Mouse (Mus musculus): Measurements from ENCODE around the gene Foxn1. TPM values are rescaled to one million over a fixed set of nuclear protein-coding genes. Genes with fewer than 3 reads are reported as not detected.

Gene Foxn1
- polyA plus RNA-seq, 1 experiment from 2014 or later = 0.26 TPM

GRCm38 (mm10) chr11:78332676-78333075, 53.7 kb downstream of the Foxn1 start:
- Histone ChIP-seq H3K36me3 (replicated peaks) (peaks cover 64% of the 10 kb centered on the region), H3K9me3 (no peaks in the 10 kb centered on the region), H3K4me1 (peaks cover 16% of the 10 kb centered on the region), H3K4me3 (no peak overlapping the region), H3K27ac (replicated peaks) (no peak overlapping the region), H3K27me3 (replicated peaks; ENCODE audit: low read depth, poor library complexity, severe bottlenecking) (no peaks in the 10 kb centered on the region)
- 96% methylated on average over 12 of the region's 12 CpGs for WGBS
- no peak for DNase-seq (ENCODE audit: low spot score)

- peak overlapping the region; percentile 96 for H3K4me3 ChIP-seq
- no peak for DNase-seq (ENCODE audit: low spot score)
- H3K9me3 ChIP-seq = no peaks in the 10 kb centered on the region
- H3K4me1 ChIP-seq = peaks cover 17% of the 10 kb centered on the region
- H3K27ac ChIP-seq (replicated peaks) = peak overlapping the region; percentile 89
- peaks cover 51% of the 10 kb centered on the region for H3K36me3 ChIP-seq (replicated peaks)
- no peaks in the 10 kb centered on the region for H3K27me3 ChIP-seq (replicated peaks; ENCODE audit: low read depth, poor library complexity, severe bottlenecking)
- under 1% methylated on average over 41 of the region's 41 CpGs for WGBS
Observed at GRCm38 (mm10) chr11:78328512-78329056, 57.8 kb downstream of the Foxn1 start.

- Histone ChIP-seq H3K4me1 (peaks cover 24% of the 10 kb centered on the region), H3K27ac (replicated peaks) (peak within 1 kb of the TSS; percentile 89), H3K27me3 (replicated peaks; ENCODE audit: low read depth, poor library complexity, severe bottlenecking) (no peaks in the 10 kb centered on the region), H3K9me3 (no peaks in the 10 kb centered on the region), H3K36me3 (replicated peaks) (peaks cover 47% of the 10 kb centered on the region), H3K4me3 (peak within 1 kb of the TSS; percentile 96)
- peak; percentile 97 for DNase-seq (ENCODE audit: low spot score)
- WGBS = 14% methylated on average over 37 of the region's 37 CpGs
Observed at GRCm38 (mm10) chr11:78327634-78328511, 58.5 kb downstream of the Foxn1 start, which contains the start of gene Pigs. TSS of gene Pigs (plus strand) at chr11:78328415.

- H3K27me3 ChIP-seq (replicated peaks; ENCODE audit: low read depth, poor library complexity, severe bottlenecking) = no peaks in the 10 kb centered on the region
Observed at GRCm38 (mm10) chr11:78327215-78327614, 59.1 kb downstream of the Foxn1 start.

GRCm38 (mm10) chr11:78324965-78325364, 61.4 kb downstream of the Foxn1 start:
- no peaks in the 10 kb centered on the region for H3K27me3 ChIP-seq (replicated peaks; ENCODE audit: low read depth, poor library complexity, severe bottlenecking)
- peaks cover 35% of the 10 kb centered on the region for H3K4me1 ChIP-seq
- peaks cover 59% of the 10 kb centered on the region for H3K36me3 ChIP-seq (replicated peaks)
- WGBS = 97% methylated on average over 12 of the region's 12 CpGs
- H3K9me3 ChIP-seq = no peaks in the 10 kb centered on the region
- no peak overlapping the region for H3K4me3 ChIP-seq
- DNase-seq (ENCODE audit: low spot score) = no peak
- H3K27ac ChIP-seq (replicated peaks) = no peak overlapping the region

More at GRCm38 (mm10) chr11:78327215-78327614, 59.1 kb downstream of the Foxn1 start:
- Histone ChIP-seq H3K27ac (replicated peaks) (no peak overlapping the region), H3K4me1 (peaks cover 31% of the 10 kb centered on the region), H3K36me3 (replicated peaks) (peaks cover 47% of the 10 kb centered on the region), H3K9me3 (no peaks in the 10 kb centered on the region), H3K4me3 (no peak overlapping the region)
- no peak for DNase-seq (ENCODE audit: low spot score)
- 92% methylated on average over 4 of the region's 4 CpGs for WGBS

GRCm38 (mm10) chr11:78324000-78324785, 62.2 kb downstream of the Foxn1 start:
- H3K4me3 ChIP-seq = no peak overlapping the region
- H3K27ac ChIP-seq (replicated peaks) = no peak overlapping the region
- H3K4me1 ChIP-seq = peaks cover 30% of the 10 kb centered on the region
- no peaks in the 10 kb centered on the region for H3K27me3 ChIP-seq (replicated peaks; ENCODE audit: low read depth, poor library complexity, severe bottlenecking)
- 89% methylated on average over 15 of the region's 15 CpGs for WGBS
- peaks cover 67% of the 10 kb centered on the region for H3K36me3 ChIP-seq (replicated peaks)
- no peak for DNase-seq (ENCODE audit: low spot score)
- H3K9me3 ChIP-seq = no peaks in the 10 kb centered on the region

DNA sequence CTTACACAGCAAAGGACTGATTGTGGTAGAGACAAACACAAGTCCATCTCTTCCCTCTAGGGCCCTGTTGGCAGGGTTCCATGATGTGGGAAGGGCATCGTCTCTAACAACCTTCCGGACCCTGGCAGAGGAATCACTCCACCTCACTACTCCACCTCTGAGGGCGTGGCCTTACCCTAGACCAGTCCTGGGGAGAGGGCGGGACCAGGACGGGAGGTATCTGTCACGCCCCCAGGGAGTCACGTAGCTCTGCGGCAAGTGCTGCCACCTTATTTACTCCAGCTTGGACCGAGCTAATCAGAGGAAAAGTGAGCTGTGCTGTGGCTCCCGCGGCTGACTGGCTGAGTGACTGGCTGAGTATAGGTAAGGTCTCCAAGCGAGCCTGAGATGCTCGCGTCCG, 63.5 kb downstream of the Foxn1 start, which contains the start of gene Aldoc:
Gene Aldoc, plus strand, starts transcription at position 109 of the 400 bp plus-strand sequence.
- H3K4me3 ChIP-seq = peak within 1 kb of the TSS; percentile 4; the same call in 1 of the 2 replicates
- H3K36me3 ChIP-seq (replicated peaks) = peaks cover 80% of the 10 kb centered on the region
- H3K27ac ChIP-seq (replicated peaks) = no peak within 1 kb of the TSS; the same call in 1 of the 2 replicates
- H3K27me3 ChIP-seq (replicated peaks; ENCODE audit: low read depth, poor library complexity, severe bottlenecking) = no peaks in the 10 kb centered on the region
- WGBS = 3% methylated on average over 15 of the region's 15 CpGs
- H3K4me1 ChIP-seq = peaks cover 19% of the 10 kb centered on the region
- peak; percentile 81 for DNase-seq (ENCODE audit: low spot score)
- no peaks in the 10 kb centered on the region for H3K9me3 ChIP-seq

GRCm38 (mm10) chr11:78322076-78322831, 64.1 kb downstream of the Foxn1 start:
- Histone ChIP-seq H3K36me3 (replicated peaks) (peaks cover 86% of the 10 kb centered on the region), H3K9me3 (no peaks in the 10 kb centered on the region), H3K27me3 (replicated peaks; ENCODE audit: low read depth, poor library complexity, severe bottlenecking) (no peaks in the 10 kb centered on the region), H3K4me3 (peak overlapping the region; percentile 4; the same call in 1 of the 2 replicates), H3K4me1 (peaks cover 19% of the 10 kb centered on the region), H3K27ac (replicated peaks) (no peak overlapping the region; the same call in 1 of the 2 replicates)
- WGBS = 77% methylated on average over 2 of the region's 2 CpGs
- no peak for DNase-seq (ENCODE audit: low spot score)

- WGBS = 93% methylated on average over 2 of the region's 2 CpGs
- H3K36me3 ChIP-seq (replicated peaks) = peaks cover 97% of the 10 kb centered on the region
- H3K9me3 ChIP-seq = no peaks in the 10 kb centered on the region
- H3K27ac ChIP-seq (replicated peaks) = no peak overlapping the region
- H3K4me1 ChIP-seq = peaks cover 16% of the 10 kb centered on the region
- no peak for DNase-seq (ENCODE audit: low spot score)
- no peaks in the 10 kb centered on the region for H3K27me3 ChIP-seq (replicated peaks; ENCODE audit: low read depth, poor library complexity, severe bottlenecking)
- no peak overlapping the region for H3K4me3 ChIP-seq
Observed at GRCm38 (mm10) chr11:78318411-78318810, 67.9 kb downstream of the Foxn1 start.

DNA sequence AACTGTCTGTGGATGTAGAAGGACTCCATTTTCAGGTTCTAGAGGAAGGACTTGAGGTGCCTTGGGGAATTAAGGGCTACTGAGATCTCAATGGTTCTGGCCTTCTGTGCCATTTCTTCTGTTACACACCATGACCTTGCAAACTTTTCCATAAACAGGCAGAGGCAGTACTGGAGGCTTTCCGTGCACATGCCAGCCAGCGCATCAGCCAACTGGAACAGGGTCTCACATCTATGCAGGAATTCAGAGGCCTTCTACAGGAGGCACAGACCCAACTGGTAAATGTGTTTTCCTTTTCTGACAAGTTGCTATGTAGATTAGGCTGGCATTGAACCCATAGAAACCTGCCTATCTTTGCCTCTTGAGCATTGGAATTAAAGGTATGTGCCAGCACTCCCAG, 72.7 kb downstream of the Foxn1 start:
- H3K9me3 ChIP-seq = no peaks in the 10 kb centered on the region
- WGBS = 94% methylated on average over 2 of the region's 2 CpGs
- H3K27ac ChIP-seq (replicated peaks) = no peak overlapping the region
- H3K4me1 ChIP-seq = no peaks in the 10 kb centered on the region
- no peak for DNase-seq (ENCODE audit: low spot score)
- peaks cover 100% of the 10 kb centered on the region for H3K36me3 ChIP-seq (replicated peaks)
- H3K27me3 ChIP-seq (replicated peaks; ENCODE audit: low read depth, poor library complexity, severe bottlenecking) = no peaks in the 10 kb centered on the region
- H3K4me3 ChIP-seq = no peak overlapping the region

DNA sequence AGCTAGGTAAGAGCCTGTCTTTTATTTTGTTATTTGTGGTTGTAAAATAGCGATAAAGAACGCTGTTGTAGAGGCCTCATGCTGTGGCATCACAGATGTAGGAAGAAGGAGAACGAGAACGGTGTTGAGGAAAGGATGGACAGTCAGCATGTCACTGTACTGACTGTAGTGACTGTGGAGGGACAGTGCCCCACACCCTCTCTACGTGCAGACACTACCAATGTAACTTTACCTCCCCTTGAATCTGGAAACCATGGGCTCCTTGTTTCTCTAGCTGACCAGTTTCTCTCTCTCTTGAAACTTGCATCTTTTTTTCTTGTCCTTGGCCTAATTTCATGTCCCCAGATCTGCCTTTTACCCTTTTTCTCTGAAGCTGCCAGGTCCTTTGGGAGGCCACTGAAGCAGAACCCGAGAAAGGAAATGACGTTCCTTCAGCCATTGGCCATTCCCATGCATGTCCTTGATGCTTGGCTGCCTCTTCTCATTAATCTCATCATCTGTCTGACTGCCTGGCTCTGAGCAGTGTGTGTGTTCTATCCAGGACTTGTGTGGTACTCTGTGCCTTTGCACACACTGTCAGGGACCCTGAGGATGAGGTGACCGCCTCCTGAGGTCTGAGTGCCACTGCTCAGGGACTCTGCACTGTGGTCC, 75.4 kb downstream of the Foxn1 start:
- Histone ChIP-seq H3K36me3 (replicated peaks) (peaks cover 100% of the 10 kb centered on the region), H3K27ac (replicated peaks) (no peak overlapping the region), H3K4me1 (0 out of 2 replicates have a peak, but pooled peaks cover 5% of the 10 kb centered on the region), H3K27me3 (replicated peaks; ENCODE audit: low read depth, poor library complexity, severe bottlenecking) (no peaks in the 10 kb centered on the region), H3K4me3 (no peak overlapping the region), H3K9me3 (no peaks in the 10 kb centered on the region)
- 90% methylated on average over 8 of the region's 8 CpGs for WGBS
- DNase-seq (ENCODE audit: low spot score) = no peak

Measured in embryonic facial prominence, embryonic 10.5 days (tissue).